Mouse (Mus musculus): ENCODE data around the gene Kat2a. TPM values are rescaled to one million over a fixed set of nuclear protein-coding genes. Genes with fewer than 3 reads are reported as not detected.

Kat2a gene
- total RNA-seq, 2 experiments from 2014 or later = 17.5 to 18.0 TPM

GRCm38 (mm10) chr11:100735134-100735865 lies 23.0 kb upstream of the Kat2a start:
- no peak for DNase-seq

- DNase-seq = no peak
Measured at GRCm38 (mm10) chr11:100730477-100731205, 18.4 kb upstream of the Kat2a start.

GRCm38 (mm10) chr11:100729976-100730375 lies 17.7 kb upstream of the Kat2a start:
- DNase-seq = no peak

- DNase-seq = no peak
Measured at GRCm38 (mm10) chr11:100728601-100729000, 16.3 kb upstream of the Kat2a start.

- no peak for DNase-seq
Measured at GRCm38 (mm10) chr11:100727201-100727600, 14.9 kb upstream of the Kat2a start.

GRCm38 (mm10) chr11:100724919-100725512 lies 12.8 kb upstream of the Kat2a start:
- DNase-seq = no peak

GRCm38 (mm10) chr11:100722493-100723028 lies 10.3 kb upstream of the Kat2a start:
- DNase-seq = no peak

- DNase-seq = no peak
Measured at GRCm38 (mm10) chr11:100721776-100722492, 9.7 kb upstream of the Kat2a start.

- DNase-seq = no peak
Measured at GRCm38 (mm10) chr11:100721254-100721653, 9.0 kb upstream of the Kat2a start.

GRCm38 (mm10) chr11:100720345-100720744 lies 8.1 kb upstream of the Kat2a start:
- DNase-seq = no peak

GRCm38 (mm10) chr11:100719893-100720292 lies 7.6 kb upstream of the Kat2a start:
- no peak for DNase-seq

- DNase-seq = no peak
Measured at GRCm38 (mm10) chr11:100719312-100719711, 7.0 kb upstream of the Kat2a start.

- DNase-seq = no peak
Measured at GRCm38 (mm10) chr11:100718866-100719265, 6.6 kb upstream of the Kat2a start.

- no peak for DNase-seq
Measured at GRCm38 (mm10) chr11:100718462-100718861, 6.2 kb upstream of the Kat2a start.

GRCm38 (mm10) chr11:100716649-100717048 lies 4.4 kb upstream of the Kat2a start:
- no peak for DNase-seq

- no peak for DNase-seq
Measured at GRCm38 (mm10) chr11:100714948-100715347, 2.7 kb upstream of the Kat2a start.

GRCm38 (mm10) chr11:100714534-100714915 lies 2.3 kb upstream of the Kat2a start:
- peak; percentile 91 for DNase-seq

GRCm38 (mm10) chr11:100713735-100714533 lies 1.7 kb upstream of the Kat2a start, which contains the start of gene Hspb9:
Hspb9 (plus strand) TSS chr11:100713850.
- peak; percentile 72 for DNase-seq

- DNase-seq = no peak
Measured at GRCm38 (mm10) chr11:100713174-100713573, 909 bp upstream of the Kat2a start.

GRCm38 (mm10) chr11:100710977-100711376 lies 1.3 kb downstream of the Kat2a start:
- no peak for DNase-seq

GRCm38 (mm10) chr11:100710528-100710927 lies 1.7 kb downstream of the Kat2a start:
- no peak for DNase-seq

Measured in heart, postnatal 4 days (tissue).